30 mouse cellular contexts compared by ENCODE assay signal in the genomic region with DNA sequence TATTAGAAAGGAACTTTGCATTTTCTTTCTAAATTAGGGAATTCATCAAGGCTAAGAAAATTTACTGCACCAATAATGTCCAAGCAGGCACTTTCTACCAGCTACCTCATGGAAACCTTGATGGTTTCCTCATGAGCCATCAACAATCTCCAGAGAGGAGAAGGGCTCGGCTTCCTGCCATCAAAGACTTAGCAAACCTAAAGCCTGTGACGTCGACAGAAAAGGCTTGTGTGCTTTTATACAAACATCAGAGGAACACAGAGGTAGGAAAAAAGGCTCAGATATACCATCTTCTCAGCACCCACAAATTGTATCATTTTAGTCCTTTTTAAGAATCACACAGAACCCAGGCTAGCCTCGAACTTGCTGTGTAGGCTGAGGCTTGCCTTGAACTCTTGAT.
A peak's percentile ranks its signal among the peaks of the same experiment; 100 is the strongest.
DNase-seq lines count a peak whose midpoint lies in the region; ATAC-seq and TF ChIP-seq lines count a peak whose summit lies in the region.
"Had no signal": no experiment of that assay in that cellular context is flagged by ENCODE, and none has a peak within 500 bp of the region (broad histone marks: within the 10 kb centered on the region; RNA-seq: fewer than 3 reads in every experiment).

No protein-coding gene starts in this region.

- no peak overlapping the region for H3K4me2 ChIP-seq in lung, embryonic 14.5 days
- H3K4me2 ChIP-seq: embryonic facial prominence, embryonic 12.5 days; embryonic facial prominence, embryonic 15.5 days; heart, embryonic 13.5 days; hindbrain, embryonic 12.5 days; hindbrain, embryonic 15.5 days; intestine, embryonic 15.5 days had no signal

- no peaks in the 10 kb centered on the region for H3K4me1 ChIP-seq in lung, embryonic 14.5 days (ENCODE audit: insufficient read depth)
- no peaks in the 10 kb centered on the region for H3K4me1 ChIP-seq in lung, adult 2 months (ENCODE audit: control insufficient read depth, insufficient read depth, low read length)
- H3K4me1 ChIP-seq: embryonic facial prominence, embryonic 12.5 days; embryonic facial prominence, embryonic 15.5 days; hindbrain, embryonic 12.5 days; hindbrain, embryonic 15.5 days; intestine, embryonic 15.5 days had no signal

- no peak for TF ChIP-seq CTCF in lung, embryonic 14.5 days (IDR thresholded peaks at IDR 0.05; ENCODE audit: low read depth)
- no peak for TF ChIP-seq CTCF in lung, adult 2 months (IDR thresholded peaks at IDR 0.05; ENCODE audit: insufficient read depth, low read length)

- no peaks in the 10 kb centered on the region for H3K9me3 ChIP-seq in lung, embryonic 14.5 days (ENCODE audit: low read depth, low read length)
- H3K9me3 ChIP-seq: embryonic facial prominence, embryonic 12.5 days; embryonic facial prominence, embryonic 15.5 days; G1E; heart, embryonic 10.5 days; heart, embryonic 13.5 days; hindbrain, embryonic 12.5 days; hindbrain, embryonic 15.5 days; intestine, embryonic 15.5 days had no signal

- no peaks in the 10 kb centered on the region for H3K27me3 ChIP-seq in lung, embryonic 14.5 days (ENCODE audit: insufficient read depth, low read length)
- H3K27me3 ChIP-seq: CH12.LX; embryonic facial prominence, embryonic 12.5 days; embryonic facial prominence, embryonic 15.5 days; heart, embryonic 13.5 days; hindbrain, embryonic 12.5 days; hindbrain, embryonic 15.5 days; intestine, embryonic 15.5 days had no signal

- 78% methylated on average over 4 of the region's 4 CpGs for WGBS in lung, embryonic 14.5 days
- 53% methylated on average over 4 of the region's 4 CpGs for WGBS in lung, adult 2 months

- no peak overlapping the region for H3K9ac ChIP-seq in lung, embryonic 14.5 days
- H3K9ac ChIP-seq: embryonic facial prominence, embryonic 12.5 days; embryonic facial prominence, embryonic 15.5 days; forebrain, postnatal 0 days; heart, embryonic 13.5 days; hindbrain, embryonic 12.5 days; hindbrain, embryonic 15.5 days; intestine, embryonic 15.5 days had no signal

- no peaks in the 10 kb centered on the region for H3K36me3 ChIP-seq in lung, embryonic 14.5 days (ENCODE audit: insufficient read depth)
- H3K36me3 ChIP-seq: embryonic facial prominence, embryonic 12.5 days; embryonic facial prominence, embryonic 15.5 days; G1E; heart, embryonic 10.5 days; heart, embryonic 13.5 days; hindbrain, embryonic 12.5 days; hindbrain, embryonic 15.5 days; intestine, embryonic 15.5 days had no signal

- H3K4me3 ChIP-seq in lung, embryonic 14.5 days (ENCODE audit: low read depth, low read length) = no peak overlapping the region
- no peak overlapping the region for H3K4me3 ChIP-seq in lung, adult 2 months (replicated peaks; ENCODE audit: extremely low read depth, low read depth, low read length)
- H3K4me3 ChIP-seq: embryonic facial prominence, embryonic 12.5 days; embryonic facial prominence, embryonic 15.5 days; heart, adult 2 months; heart, embryonic 10.5 days; heart, embryonic 13.5 days; hindbrain, embryonic 12.5 days; hindbrain, embryonic 15.5 days; intestine, embryonic 15.5 days had no signal

- no peak for ATAC-seq in lung, embryonic 14.5 days (ENCODE audit: insufficient read depth)
- ATAC-seq: forebrain, embryonic 14.5 days; forebrain, postnatal 0 days; intestine, embryonic 15.5 days; Patski had no signal

- no peak overlapping the region for H3K27ac ChIP-seq in lung, embryonic 14.5 days (ENCODE audit: low read depth)
- H3K27ac ChIP-seq: embryonic facial prominence, embryonic 12.5 days; embryonic facial prominence, embryonic 15.5 days; heart, adult 2 months; heart, embryonic 10.5 days; heart, embryonic 13.5 days; hindbrain, embryonic 12.5 days; hindbrain, embryonic 15.5 days; intestine, embryonic 15.5 days had no signal

- DNase-seq in lung, embryonic 14.5 days = peak; percentile 6
- no peak for DNase-seq in lung, adult 2 months
- peak; percentile 11 for DNase-seq in thymus, postnatal 14 days
- DNase-seq in thymus, postnatal 36 days = no peak
- peak; percentile 25 for DNase-seq in T-cell, adult 2 months (ENCODE audit: low spot score)
- DNase-seq in adrenal gland, adult 8-10 months = no peak
- no peak for DNase-seq in embryo, embryonic 9.5 days (ENCODE audit: extremely low spot score)
- DNase-seq: adrenal gland, adult 2 months; adrenal gland, postnatal 25 days; cerebellum, adult 11-12 months; cerebellum, adult 8-10 months; cerebellum, postnatal 10 days; cerebellum, postnatal 36 days; forebrain, postnatal 0 days; gastrocnemius, postnatal 10 days; gastrocnemius, postnatal 36 days; heart, adult 2 months; heart, postnatal 14 days; heart, postnatal 4 days had no signal

- no peak for TF ChIP-seq POLR2A in lung, adult 2 months (IDR thresholded peaks at IDR 0.05; ENCODE audit: borderline replicate concordance, extremely low read depth, low read depth, low read length)

Comparison
In these comparisons a context has a peak if more than half of its experiments do, and no peak if none do; other contexts are left out.
1. DNase-seq: peak in lung, embryonic 14.5 days (single experiment), thymus, postnatal 14 days (single experiment) and T-cell, adult 2 months (single experiment); none in lung, adult 2 months (single experiment), thymus, postnatal 36 days (0 of 2), adrenal gland, adult 8-10 months (single experiment) and embryo, embryonic 9.5 days (single experiment).